Mouse (Mus musculus) hindbrain, embryonic 13.5 days (tissue): ENCODE measurements around the gene Rec114. TPM values are rescaled to one million over a fixed set of nuclear protein-coding genes. Genes with fewer than 3 reads are reported as not detected.

Experiments used
- ATAC-seq: fragments of 200-750 bp; cut with Nextera tagmentation; 2 replicates; pipeline ENCODE4 v1.8.0; 2017; ENCODE audit warnings: moderate TSS enrichment; ENCODE audit not compliant: low FRiP score
- H3K27ac ChIP-seq: fragments of 300-500 bp; sonication (generic); 2 replicates; pipeline ENCODE4 v1.5.1; 2015; ENCODE audit warnings: inconsistent platforms, mild to moderate bottlenecking, moderate library complexity
- H3K27me3 ChIP-seq: fragments of 300-500 bp; sonication (generic); 2 replicates; pipeline ENCODE4 v1.6.1; 2015; ENCODE audit warnings: mild to moderate bottlenecking, inconsistent platforms
- H3K36me3 ChIP-seq: fragments of 300-500 bp; sonication (generic); 2 replicates; pipeline ENCODE4 v1.6.1; 2015; ENCODE audit warnings: mild to moderate bottlenecking, inconsistent platforms
- H3K4me1 ChIP-seq: fragments of 300-500 bp; sonication (generic); replicated peaks from 2 replicates; pipeline ENCODE4 v1.6.1; 2015; ENCODE audit warnings: inconsistent platforms
- H3K4me2 ChIP-seq: fragments of 300-500 bp; sonication (generic); 2 replicates; pipeline ENCODE4 v1.6.1; 2015; ENCODE audit warnings: inconsistent platforms, mild to moderate bottlenecking, moderate library complexity
- H3K4me3 ChIP-seq: fragments of 300-500 bp; sonication (generic); 2 replicates; pipeline ENCODE4 v1.5.1; 2015; ENCODE audit warnings: mild to moderate bottlenecking, inconsistent platforms
- H3K9ac ChIP-seq: fragments of 300-500 bp; sonication (generic); 2 replicates; pipeline ENCODE4 v1.6.1; 2015; ENCODE audit warnings: mild to moderate bottlenecking, inconsistent platforms
- H3K9me3 ChIP-seq: fragments of 300-500 bp; sonication (generic); 2 replicates; pipeline ENCODE4 v1.6.1; 2016; ENCODE audit warnings: inconsistent platforms
- WGBS: fragments of 180-500 bp; shearing (Covaris S2); methylation state at CpG from one replicate; pipeline ENCODE4 v1.1.7; 2015; 5-methylcytosine and 5-hydroxymethylcytosine counted together
- polyA plus RNA-seq: library from polyadenylated mRNA; unstranded; fragments of >200 nt; fragmentation: Nextera tagmentation; extraction: Ambion mirVana; gene quantifications from 2 replicates; pipeline ENCODE4 v1.2.1, GENCODE M21; 2015

Gene Rec114
- polyA plus RNA-seq, 1 experiment from 2014 or later = 1.5 TPM

DNA sequence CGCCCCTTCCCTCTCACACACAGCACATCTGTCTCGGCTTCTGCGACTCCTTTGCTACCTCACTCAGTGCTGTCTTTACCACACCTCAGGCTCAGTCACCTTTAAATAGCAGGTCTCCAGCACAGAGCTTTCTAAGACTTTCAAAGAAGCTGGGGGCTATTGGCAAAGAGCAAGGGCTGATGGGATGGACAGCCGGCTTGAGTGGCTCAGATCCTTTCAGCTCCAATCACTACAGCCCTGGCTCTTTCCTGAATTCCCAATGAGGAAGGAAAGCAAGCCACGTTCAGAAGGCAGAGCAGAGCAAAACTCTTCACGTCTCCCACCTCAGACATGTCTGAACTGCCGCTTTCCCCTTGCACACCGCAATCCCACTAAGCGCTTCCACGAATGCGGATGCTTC, 69.0 kb downstream of the Rec114 start:
- H3K9ac ChIP-seq = no peak overlapping the region
- ATAC-seq = no peak
- no peaks in the 10 kb centered on the region for H3K9me3 ChIP-seq

DNA sequence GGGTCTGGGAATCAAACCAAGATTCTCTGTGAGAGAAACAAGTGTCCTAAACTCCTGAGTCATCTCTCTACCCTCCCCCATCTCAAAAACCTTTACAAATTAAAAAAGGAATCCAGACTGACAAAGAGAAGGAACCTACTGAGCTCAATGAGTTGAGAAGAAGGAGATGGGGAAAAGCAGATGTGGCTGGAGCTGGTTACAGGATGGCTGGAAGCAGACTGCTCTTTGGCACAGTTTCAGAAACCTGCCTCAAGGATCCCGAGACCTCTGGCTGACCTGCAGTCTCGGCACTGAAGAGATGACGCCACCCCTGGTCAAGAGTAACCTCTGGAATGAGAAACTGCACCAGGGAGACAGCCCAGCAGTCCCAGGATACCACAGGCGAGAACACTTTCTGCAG, 71.3 kb downstream of the Rec114 start:
- Histone ChIP-seq H3K4me1 (peaks cover 7% of the 10 kb centered on the region; the same call in 1 of the 2 replicates), H3K9me3 (no peaks in the 10 kb centered on the region), H3K27me3 (no peaks in the 10 kb centered on the region), H3K9ac (no peak overlapping the region), H3K27ac (no peak overlapping the region), H3K4me2 (no peak overlapping the region), H3K4me3 (no peak overlapping the region), H3K36me3 (no peaks in the 10 kb centered on the region)
- ATAC-seq = no peak
- 58% methylated on average over 4 of the region's 4 CpGs for WGBS

More for the DNA sequence above, 69.0 kb downstream of the Rec114 start:
- Histone ChIP-seq H3K4me3 (no peak overlapping the region), H3K4me1 (0 out of 2 replicates have a peak, but pooled peaks cover 4% of the 10 kb centered on the region), H3K4me2 (no peak overlapping the region), H3K27me3 (no peaks in the 10 kb centered on the region), H3K27ac (no peak overlapping the region), H3K36me3 (no peaks in the 10 kb centered on the region)
- WGBS = 81% methylated on average over 11 of the region's 11 CpGs

GRCm38 (mm10) chr9:58669819-58670218, 73.9 kb downstream of the Rec114 start:
- Histone ChIP-seq H3K27ac (no peak overlapping the region), H3K4me1 (peaks cover 7% of the 10 kb centered on the region; the same call in 1 of the 2 replicates), H3K4me2 (no peak overlapping the region), H3K36me3 (no peaks in the 10 kb centered on the region; the same call in 1 of the 2 replicates), H3K4me3 (no peak overlapping the region), H3K9ac (no peak overlapping the region), H3K27me3 (no peaks in the 10 kb centered on the region), H3K9me3 (no peaks in the 10 kb centered on the region)
- no peak for ATAC-seq
- 95% methylated on average over 6 of the region's 6 CpGs for WGBS

DNA sequence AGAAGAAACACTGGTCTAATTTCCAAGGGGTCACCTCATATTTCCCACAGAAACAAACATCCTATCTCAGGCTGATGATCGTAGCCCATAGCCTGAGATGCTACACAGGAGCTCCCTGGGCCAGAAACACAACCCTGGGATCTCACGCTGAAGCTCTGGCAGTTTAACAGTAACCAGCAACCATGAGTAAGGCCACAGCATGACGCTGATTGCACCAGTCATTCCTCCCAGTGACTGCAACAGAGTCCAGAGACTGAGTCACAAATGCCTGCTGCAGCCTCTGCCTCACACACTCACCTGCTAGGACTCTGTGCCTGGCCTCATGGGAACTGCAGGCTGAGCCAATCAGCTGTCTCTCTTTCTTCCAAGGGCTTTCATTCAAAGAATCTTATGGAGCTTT, 74.7 kb downstream of the Rec114 start:
- 69% methylated on average over 3 of the region's 3 CpGs for WGBS
- H3K27ac ChIP-seq = no peak overlapping the region
- peaks cover 3% of the 10 kb centered on the region; the same call in 1 of the 2 replicates for H3K36me3 ChIP-seq
- 0 out of 2 replicates have a peak overlapping the region, but pooled peaks have one; percentile 10 for H3K9ac ChIP-seq
- H3K9me3 ChIP-seq = no peaks in the 10 kb centered on the region
- no peak for ATAC-seq
- H3K4me3 ChIP-seq = no peak overlapping the region
- H3K4me1 ChIP-seq = peaks cover 7% of the 10 kb centered on the region; the same call in 1 of the 2 replicates
- H3K27me3 ChIP-seq = no peaks in the 10 kb centered on the region
- H3K4me2 ChIP-seq = no peak overlapping the region

DNA sequence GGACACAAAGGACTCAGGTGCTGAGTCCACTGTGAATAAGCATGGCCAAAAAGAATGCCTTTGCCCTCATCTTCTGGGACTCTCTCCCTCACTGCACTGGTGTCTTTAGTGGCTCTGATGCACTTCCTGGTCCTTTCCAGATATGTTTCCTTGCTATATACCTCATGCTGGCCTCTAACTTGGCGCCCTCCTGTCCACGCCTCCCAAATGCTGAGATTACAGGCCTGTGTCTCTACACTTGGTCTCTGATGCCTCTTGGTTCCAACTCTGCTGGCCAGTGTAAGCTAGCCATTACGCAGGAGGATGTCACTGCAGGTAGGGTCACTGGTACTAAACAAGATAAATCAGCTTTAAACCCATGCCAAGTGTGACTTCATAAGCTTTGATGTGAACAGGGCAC, 75.6 kb downstream of the Rec114 start:
- Histone ChIP-seq H3K27me3 (no peaks in the 10 kb centered on the region), H3K36me3 (peaks cover 3% of the 10 kb centered on the region; the same call in 1 of the 2 replicates), H3K27ac (no peak overlapping the region), H3K9me3 (no peaks in the 10 kb centered on the region), H3K4me1 (peaks cover 7% of the 10 kb centered on the region; the same call in 1 of the 2 replicates), H3K9ac (no peak overlapping the region), H3K4me2 (no peak overlapping the region), H3K4me3 (no peak overlapping the region)
- WGBS = 96% methylated on average over 3 of the region's 3 CpGs
- no peak for ATAC-seq

DNA sequence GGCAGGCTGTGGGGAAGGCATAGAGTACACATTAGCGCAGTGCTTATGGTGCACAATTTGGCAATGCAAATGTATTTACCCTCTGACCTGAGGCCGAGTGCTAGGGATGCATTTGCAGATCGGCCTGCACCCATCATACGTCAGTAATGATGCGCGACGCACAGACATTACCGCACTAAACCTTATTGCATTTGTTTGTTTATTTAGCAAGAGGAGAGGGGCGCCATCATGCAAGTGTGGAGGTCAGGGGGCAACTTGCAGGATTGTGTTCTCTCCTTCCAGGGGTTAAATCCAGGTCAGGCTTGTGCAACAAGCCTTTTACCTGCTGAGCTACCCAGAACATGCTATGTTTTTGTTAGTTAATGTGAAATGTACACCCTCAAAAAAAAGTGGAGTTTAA, 76.5 kb downstream of the Rec114 start:
- no peaks in the 10 kb centered on the region for H3K9me3 ChIP-seq
- H3K27me3 ChIP-seq = no peaks in the 10 kb centered on the region
- no peak overlapping the region for H3K27ac ChIP-seq
- no peak for ATAC-seq
- no peak overlapping the region for H3K9ac ChIP-seq
- H3K4me3 ChIP-seq = no peak overlapping the region
- no peak overlapping the region for H3K4me2 ChIP-seq
- H3K36me3 ChIP-seq = peaks cover 6% of the 10 kb centered on the region
- peaks cover 3% of the 10 kb centered on the region; the same call in 1 of the 2 replicates for H3K4me1 ChIP-seq
- WGBS = 58% methylated on average over 9 of the region's 9 CpGs

DNA sequence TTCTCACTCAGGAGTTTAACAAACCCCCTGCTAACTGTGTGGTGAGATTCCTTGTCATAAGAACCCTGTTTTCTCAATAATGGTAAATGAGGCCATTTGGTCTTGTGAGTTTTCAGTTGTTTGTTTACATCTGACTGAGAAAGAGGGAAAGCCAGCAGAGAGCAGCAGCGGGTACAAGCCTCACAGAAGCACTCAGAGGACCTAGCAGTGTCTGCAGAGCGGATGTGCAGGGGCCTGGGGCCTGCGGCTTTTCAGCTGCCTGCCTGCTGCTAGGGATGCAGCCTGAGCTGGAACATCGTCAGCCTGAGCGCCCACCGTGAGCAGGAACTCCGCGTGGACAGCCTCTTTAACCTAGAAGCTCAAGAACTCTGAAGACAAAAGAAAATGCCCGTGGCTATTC, 77.6 kb downstream of the Rec114 start:
- Histone ChIP-seq H3K9me3 (no peaks in the 10 kb centered on the region), H3K4me2 (no peak overlapping the region)

GRCm38 (mm10) chr9:58665492-58665891, 78.3 kb downstream of the Rec114 start:
- Histone ChIP-seq H3K27me3 (no peaks in the 10 kb centered on the region), H3K36me3 (peaks cover 15% of the 10 kb centered on the region), H3K4me1 (peaks cover 3% of the 10 kb centered on the region; the same call in 1 of the 2 replicates), H3K4me2 (no peak overlapping the region), H3K4me3 (no peak overlapping the region), H3K27ac (no peak overlapping the region), H3K9ac (no peak overlapping the region), H3K9me3 (no peaks in the 10 kb centered on the region)
- WGBS = 90% methylated on average over 9 of the region's 9 CpGs
- ATAC-seq = no peak

More for the DNA sequence above, 77.6 kb downstream of the Rec114 start:
- Histone ChIP-seq H3K27me3 (no peaks in the 10 kb centered on the region), H3K27ac (no peak overlapping the region), H3K36me3 (peaks cover 12% of the 10 kb centered on the region), H3K9ac (no peak overlapping the region), H3K4me3 (no peak overlapping the region), H3K4me1 (peaks cover 3% of the 10 kb centered on the region; the same call in 1 of the 2 replicates)
- 44% methylated on average over 9 of the region's 9 CpGs for WGBS
- ATAC-seq = no peak

GRCm38 (mm10) chr9:58662791-58663190, 81.0 kb downstream of the Rec114 start:
- H3K36me3 ChIP-seq = peaks cover 24% of the 10 kb centered on the region
- WGBS = 90% methylated on average over 3 of the region's 3 CpGs
- no peak overlapping the region for H3K9ac ChIP-seq
- H3K4me3 ChIP-seq = no peak overlapping the region
- H3K4me2 ChIP-seq = no peak overlapping the region
- no peaks in the 10 kb centered on the region for H3K4me1 ChIP-seq
- no peak overlapping the region for H3K27ac ChIP-seq
- no peak for ATAC-seq
- H3K27me3 ChIP-seq = no peaks in the 10 kb centered on the region
- no peaks in the 10 kb centered on the region for H3K9me3 ChIP-seq

DNA sequence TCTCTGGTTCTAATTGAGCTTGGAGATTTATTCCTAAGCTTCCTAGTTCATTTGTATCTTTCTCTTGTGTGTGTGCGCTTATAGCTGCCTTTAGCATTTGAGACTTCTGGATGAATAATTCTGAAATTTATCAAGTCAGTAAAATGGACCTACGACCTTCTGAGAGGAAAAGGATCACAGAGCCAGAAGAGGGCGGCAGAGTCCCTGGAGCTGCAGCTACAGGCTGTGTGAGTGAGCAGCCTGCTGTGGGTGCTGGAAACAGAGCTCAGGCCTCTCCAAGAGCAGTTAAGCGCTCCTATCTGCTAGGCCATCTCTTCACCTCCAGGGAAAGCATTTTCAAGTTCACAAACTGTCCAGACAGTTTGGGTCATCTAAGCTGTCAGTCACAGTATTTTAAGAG, 81.8 kb downstream of the Rec114 start:
- Histone ChIP-seq H3K4me1 (no peaks in the 10 kb centered on the region), H3K9me3 (no peaks in the 10 kb centered on the region), H3K9ac (no peak overlapping the region), H3K27ac (no peak overlapping the region), H3K4me3 (no peak overlapping the region), H3K4me2 (no peak overlapping the region), H3K27me3 (no peaks in the 10 kb centered on the region), H3K36me3 (peaks cover 27% of the 10 kb centered on the region)
- 85% methylated on average over 4 of the region's 4 CpGs for WGBS
- ATAC-seq = no peak

DNA sequence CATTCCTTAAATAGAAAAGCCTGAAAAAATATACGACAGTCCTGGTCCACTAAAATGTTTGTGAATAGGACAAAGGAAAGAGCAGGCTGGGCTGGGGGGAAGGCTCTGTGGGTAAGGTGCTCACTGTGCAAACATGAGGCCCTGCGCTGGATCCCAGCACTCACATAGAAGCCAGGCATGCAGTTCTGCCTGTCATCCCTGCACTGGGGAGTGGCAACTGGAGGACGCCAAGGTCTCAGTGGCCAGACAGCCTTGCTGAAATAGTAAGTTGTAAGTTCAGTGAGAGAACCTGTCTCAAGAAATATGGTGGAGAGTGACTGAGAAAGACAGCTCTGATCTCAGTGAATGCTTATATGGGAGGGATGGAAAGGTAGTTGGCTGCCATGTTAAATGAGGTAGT, 83.1 kb downstream of the Rec114 start:
- H3K4me2 ChIP-seq = no peak overlapping the region
- no peaks in the 10 kb centered on the region for H3K27me3 ChIP-seq
- 89% methylated on average over 3 of the region's 3 CpGs for WGBS

GRCm38 (mm10) chr9:58659989-58660388, 83.8 kb downstream of the Rec114 start:
- Histone ChIP-seq H3K4me1 (no peaks in the 10 kb centered on the region), H3K9me3 (no peaks in the 10 kb centered on the region), H3K36me3 (peaks cover 31% of the 10 kb centered on the region)

More for the DNA sequence above, 83.1 kb downstream of the Rec114 start:
- Histone ChIP-seq H3K4me3 (no peak overlapping the region), H3K4me1 (no peaks in the 10 kb centered on the region), H3K27ac (no peak overlapping the region), H3K9me3 (no peaks in the 10 kb centered on the region), H3K9ac (no peak overlapping the region), H3K36me3 (peaks cover 31% of the 10 kb centered on the region)
- no peak for ATAC-seq

DNA sequence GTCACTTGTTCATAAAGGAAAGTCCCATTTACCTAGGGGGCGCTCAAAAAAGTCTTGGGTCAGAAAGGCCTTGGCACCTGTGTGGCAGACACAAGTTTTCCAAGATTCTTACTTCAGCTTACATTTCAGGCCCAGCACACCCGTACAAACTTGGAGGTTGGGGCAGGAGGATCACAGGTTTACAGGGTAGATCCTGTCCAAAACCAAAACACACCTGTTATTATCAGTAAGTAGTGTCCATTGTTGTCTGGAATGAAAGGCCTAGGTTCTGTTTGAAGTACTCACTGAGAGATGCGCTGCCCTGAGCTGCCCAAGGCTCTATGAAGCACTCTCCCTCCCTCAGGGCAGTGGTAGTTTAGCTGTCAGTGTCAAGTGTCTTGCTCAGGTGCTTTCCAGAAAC, 84.4 kb downstream of the Rec114 start:
- Histone ChIP-seq H3K9ac (no peak overlapping the region), H3K36me3 (peaks cover 30% of the 10 kb centered on the region), H3K4me2 (no peak overlapping the region), H3K27ac (no peak overlapping the region), H3K27me3 (no peaks in the 10 kb centered on the region), H3K4me3 (no peak overlapping the region), H3K9me3 (no peaks in the 10 kb centered on the region), H3K4me1 (no peaks in the 10 kb centered on the region)
- ATAC-seq = no peak
- 88% methylated on average over 3 of the region's 3 CpGs for WGBS

More at GRCm38 (mm10) chr9:58659989-58660388, 83.8 kb downstream of the Rec114 start:
- Histone ChIP-seq H3K4me3 (no peak overlapping the region), H3K27me3 (no peaks in the 10 kb centered on the region), H3K27ac (no peak overlapping the region), H3K9ac (no peak overlapping the region), H3K4me2 (no peak overlapping the region)
- no peak for ATAC-seq
- 88% methylated on average over 9 of the region's 9 CpGs for WGBS
